Mouse (Mus musculus): ENCODE results near the gene Pi4k2a.

- no peak for TF ChIP-seq POLR2A (IDR thresholded peaks at IDR 0.05; ENCODE audit: low read depth, low read length)
- no peak for TF ChIP-seq CTCF (IDR thresholded peaks at IDR 0.05; ENCODE audit: extremely low read depth, insufficient read depth, insufficient read length, insufficient replicate concordance)
These were observed 38.3 kb upstream of the Pi4k2a start, which contains the start of gene 4933411K16Rik for GRCm38 (mm10) chr19:42051948-42052347.

All from spleen, adult 2 months (tissue).